Mouse (Mus musculus): ENCODE results near the gene Capns2.

DNA sequence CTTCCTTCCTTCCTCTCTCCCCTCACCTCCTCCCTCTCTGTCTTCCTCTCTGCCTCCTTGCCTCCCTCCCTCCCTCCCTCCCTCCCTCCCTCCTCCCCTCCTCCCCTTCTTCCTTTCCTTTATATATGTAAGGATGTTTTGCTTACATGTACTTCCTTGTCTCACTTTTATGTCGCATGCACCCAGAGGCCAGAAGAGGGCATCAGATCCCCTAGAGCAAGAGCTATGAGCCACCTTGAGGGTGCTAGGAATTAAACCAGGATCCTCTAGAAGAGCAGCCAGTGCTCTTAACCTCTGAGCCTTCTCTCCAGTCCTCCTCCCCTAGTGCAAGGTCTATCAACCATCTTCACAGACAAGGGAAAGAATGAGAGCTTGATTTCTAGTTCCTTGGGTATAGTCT lies 5.2 kb upstream of the Capns2 start:
- TF ChIP-seq POLR2A (IDR thresholded peaks at IDR 0.05; ENCODE audit: low read depth, low read length) (no peak), CTCF (IDR thresholded peaks at IDR 0.05; ENCODE audit: borderline replicate concordance, insufficient read depth, low read length) (no peak)
